Mouse (Mus musculus) testis, adult 2 months (tissue): ENCODE data around the gene Upp2.

Experiments
- CTCF ChIP-seq: fragments of 200-500 bp; IDR thresholded peaks from 2 replicates; pipeline ENCODE4 v1.5.1; 2012; ENCODE audit warnings: low read depth, mild to moderate bottlenecking, inconsistent platforms, low read length, moderate library complexity; ENCODE audit not compliant: control insufficient read depth, insufficient read depth, insufficient replicate concordance
- POLR2A ChIP-seq: fragments of 200-500 bp; IDR thresholded peaks from 2 replicates; pipeline ENCODE4 v1.6.1; 2012; ENCODE audit warnings: low read depth, mild to moderate bottlenecking, inconsistent platforms, low read length, moderate library complexity; ENCODE audit not compliant: control insufficient read depth

DNA sequence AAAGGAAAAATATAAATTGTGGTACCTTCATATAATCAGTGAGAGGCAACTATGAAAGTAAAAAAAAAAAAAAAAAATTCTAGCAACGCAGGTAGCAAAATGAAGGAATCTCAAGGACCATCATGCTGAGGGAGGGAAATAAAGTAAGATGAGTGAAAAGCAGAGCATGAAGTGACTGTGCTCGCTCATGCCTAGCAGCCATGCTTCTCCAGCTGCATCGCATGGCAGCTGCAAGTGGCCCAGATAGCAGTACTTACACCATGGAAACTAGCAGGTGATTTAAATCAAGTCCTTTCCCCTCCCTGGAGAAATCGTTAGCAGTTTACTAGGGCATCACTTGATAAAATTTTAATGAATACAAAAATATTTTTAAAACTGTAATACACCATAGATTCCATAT is 34.3 kb downstream of the Upp2 start:
- no peak for TF ChIP-seq CTCF
- no peak for TF ChIP-seq POLR2A
